Mouse (Mus musculus): ENCODE measurements around the gene Tacc2.

- no peak for TF ChIP-seq CTCF (IDR thresholded peaks at IDR 0.05)
- no peak for TF ChIP-seq EP300 (IDR thresholded peaks at IDR 0.05)
Measured at GRCm38 (mm10) chr7:130547635-130548175, 29.5 kb upstream of the Tacc2 start.
